ENCODE assay signal across 11 mouse cellular contexts in genomic region chr14:120367589-120367988, GRCm38 (mm10).
"Had no signal": no experiment of that assay in that cellular context is flagged by ENCODE, and none has a peak within 500 bp of the region (broad histone marks: within the 10 kb centered on the region; RNA-seq: fewer than 3 reads in every experiment).

No protein-coding gene starts in this region.

- H3K9ac ChIP-seq: limb, embryonic 12.5 days; liver, embryonic 14.5 days; midbrain, embryonic 12.5 days; neural tube, embryonic 13.5 days had no signal

- H3K4me2 ChIP-seq: limb, embryonic 12.5 days; midbrain, embryonic 12.5 days; neural tube, embryonic 13.5 days had no signal

- H3K36me3 ChIP-seq: midbrain, embryonic 12.5 days; neural tube, embryonic 13.5 days had no signal

- ATAC-seq: midbrain, embryonic 16.5 days had no signal

- DNase-seq: kidney, adult 11 months; retina, postnatal 1 day; right cerebral cortex, postnatal 4 days; spleen, adult 18-20 months; thymus, adult 18-20 months; thymus, postnatal 25 days had no signal

- H3K4me3 ChIP-seq: limb, embryonic 12.5 days; midbrain, embryonic 12.5 days; neural tube, embryonic 13.5 days had no signal

- H3K27me3 ChIP-seq: limb, embryonic 12.5 days; neural tube, embryonic 13.5 days had no signal

- H3K9me3 ChIP-seq: limb, embryonic 12.5 days; midbrain, embryonic 12.5 days; neural tube, embryonic 13.5 days had no signal

- H3K27ac ChIP-seq: limb, embryonic 12.5 days; liver, embryonic 14.5 days; midbrain, embryonic 12.5 days; neural tube, embryonic 13.5 days had no signal

- H3K4me1 ChIP-seq: midbrain, embryonic 12.5 days had no signal
